Mouse (Mus musculus): ENCODE results near the gene Dohh. TPM values are rescaled to one million over a fixed set of nuclear protein-coding genes. Genes with fewer than 3 reads are reported as not detected.
A peak's percentile ranks its signal among the peaks of the same experiment; 100 is the strongest.

Gene Dohh
- polyA plus RNA-seq, 1 experiment from 2014 or later: 48.3 TPM

DNA sequence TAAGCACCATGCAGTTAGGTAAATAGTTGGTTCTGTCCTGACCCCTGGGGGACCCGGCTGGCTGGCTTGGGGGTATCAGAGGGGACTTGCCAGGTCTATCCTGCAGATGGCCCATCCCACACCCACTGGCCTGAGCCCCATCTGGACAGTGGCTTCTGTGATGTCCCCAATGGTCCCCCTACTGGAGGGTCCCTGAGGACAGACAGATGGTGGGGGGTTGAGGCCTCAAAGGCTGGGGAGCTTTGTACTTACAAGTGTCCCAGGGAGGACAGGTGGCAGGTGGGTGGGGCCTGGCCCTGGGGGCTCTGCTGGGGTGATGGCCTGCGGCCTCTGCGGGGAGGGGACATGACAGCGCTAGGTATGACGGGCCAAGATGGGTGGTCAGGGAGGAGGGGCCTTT, 15.1 kb downstream of the Dohh start:
- H3K27ac ChIP-seq (ENCODE audit: low read length): no peak overlapping the region
- no peak overlapping the region for H3K4me2 ChIP-seq (ENCODE audit: low read depth, low read length)
- H3K36me3 ChIP-seq (ENCODE audit: control insufficient read depth, insufficient read depth): no peaks in the 10 kb centered on the region
- no peak overlapping the region for H3K9ac ChIP-seq (ENCODE audit: low read depth, low read length)
- H3K4me1 ChIP-seq (ENCODE audit: control insufficient read depth, low read depth, low read length): peaks cover 18% of the 10 kb centered on the region
- peaks cover 3% of the 10 kb centered on the region; the same call in 1 of the 2 replicates for H3K27me3 ChIP-seq (ENCODE audit: control insufficient read depth, insufficient read depth, low read depth, low read length)
- no peak for ATAC-seq (ENCODE audit: low read depth)
- no peaks in the 10 kb centered on the region for H3K9me3 ChIP-seq (replicated peaks; ENCODE audit: control insufficient read depth, low read length)
- no peak overlapping the region for H3K4me3 ChIP-seq (ENCODE audit: low read depth, low read length)
- WGBS (ENCODE audit: insufficient replicate concordance): 83% methylated on average over 5 of the region's 5 CpGs

DNA sequence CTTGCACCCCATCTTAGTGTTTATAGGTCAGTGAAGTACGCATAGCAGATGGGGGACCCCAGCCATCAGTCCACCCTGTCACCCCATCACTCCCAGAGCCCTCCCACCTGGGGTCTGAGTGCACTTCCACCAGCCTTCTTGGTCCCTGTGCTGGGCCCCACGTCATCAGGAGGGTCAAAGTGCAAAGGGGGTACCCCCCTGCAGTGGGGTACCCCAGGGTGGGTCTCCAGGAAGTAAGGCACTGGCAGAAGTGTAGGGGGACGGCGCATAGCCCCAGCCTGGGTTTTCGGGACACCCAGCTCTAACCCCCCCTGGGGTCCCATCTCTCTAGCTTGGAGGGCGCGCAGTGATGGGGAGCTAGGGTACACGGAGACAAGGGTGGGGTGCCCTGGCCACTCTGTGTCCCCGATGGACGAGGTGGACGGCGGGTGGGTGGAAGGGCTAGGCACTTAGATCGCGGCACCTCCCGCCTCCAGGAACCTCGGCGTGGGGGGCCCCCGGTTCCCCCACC, 15.6 kb downstream of the Dohh start:
- ATAC-seq (ENCODE audit: low read depth): no peak
- no peaks in the 10 kb centered on the region for H3K36me3 ChIP-seq (ENCODE audit: control insufficient read depth, insufficient read depth)
- H3K4me2 ChIP-seq (ENCODE audit: low read depth, low read length): no peak overlapping the region
- H3K9me3 ChIP-seq (replicated peaks; ENCODE audit: control insufficient read depth, low read length): no peaks in the 10 kb centered on the region
- 86% methylated on average over 18 of the region's 18 CpGs for WGBS (ENCODE audit: insufficient replicate concordance)
- H3K9ac ChIP-seq (ENCODE audit: low read depth, low read length): no peak overlapping the region
- no peak overlapping the region for H3K4me3 ChIP-seq (ENCODE audit: low read depth, low read length)
- H3K27me3 ChIP-seq (ENCODE audit: control insufficient read depth, insufficient read depth, low read depth, low read length): peaks cover 8% of the 10 kb centered on the region
- H3K4me1 ChIP-seq (ENCODE audit: control insufficient read depth, low read depth, low read length): peaks cover 18% of the 10 kb centered on the region
- no peak overlapping the region for H3K27ac ChIP-seq (ENCODE audit: low read length)

GRCm38 (mm10) chr10:81400371-81401204, 16.4 kb downstream of the Dohh start:
- Histone ChIP-seq H3K36me3 (ENCODE audit: control insufficient read depth, insufficient read depth) (no peaks in the 10 kb centered on the region), H3K4me1 (ENCODE audit: control insufficient read depth, low read depth, low read length) (peaks cover 18% of the 10 kb centered on the region), H3K4me3 (ENCODE audit: low read depth, low read length) (no peak overlapping the region), H3K27ac (ENCODE audit: low read length) (no peak overlapping the region), H3K27me3 (ENCODE audit: control insufficient read depth, insufficient read depth, low read depth, low read length) (peaks cover 8% of the 10 kb centered on the region), H3K4me2 (ENCODE audit: low read depth, low read length) (no peak overlapping the region), H3K9me3 (replicated peaks; ENCODE audit: control insufficient read depth, low read length) (no peaks in the 10 kb centered on the region), H3K9ac (ENCODE audit: low read depth, low read length) (no peak overlapping the region)
- ATAC-seq (ENCODE audit: low read depth): no peak
- 66% methylated on average over 22 of the region's 22 CpGs for WGBS (ENCODE audit: insufficient replicate concordance)

DNA sequence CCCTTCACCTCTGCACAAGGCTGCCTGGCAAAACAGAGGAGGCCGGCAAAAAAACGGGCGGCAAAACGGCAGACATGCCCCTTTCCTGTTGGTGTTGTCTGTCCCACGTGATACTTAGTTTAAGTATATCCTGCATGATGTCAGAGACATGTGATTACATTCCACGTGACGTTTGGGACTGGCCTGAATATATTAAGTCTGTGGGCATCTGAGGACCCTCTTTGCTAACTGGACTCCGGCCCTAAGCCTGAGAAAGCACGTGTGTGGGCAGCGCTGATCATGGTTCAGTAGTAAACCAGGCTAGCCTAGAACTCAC, 16.9 kb downstream of the Dohh start:
- peaks cover 18% of the 10 kb centered on the region for H3K4me1 ChIP-seq (ENCODE audit: control insufficient read depth, low read depth, low read length)
- H3K27ac ChIP-seq (ENCODE audit: low read length): peak overlapping the region; percentile 61
- no peak overlapping the region; the same call in 1 of the 2 replicates for H3K9ac ChIP-seq (ENCODE audit: low read depth, low read length)
- H3K36me3 ChIP-seq (ENCODE audit: control insufficient read depth, insufficient read depth): no peaks in the 10 kb centered on the region
- ATAC-seq (ENCODE audit: low read depth): no peak
- WGBS (ENCODE audit: insufficient replicate concordance): 48% methylated on average over 10 of the region's 10 CpGs
- H3K27me3 ChIP-seq (ENCODE audit: control insufficient read depth, insufficient read depth, low read depth, low read length): peaks cover 11% of the 10 kb centered on the region
- no peaks in the 10 kb centered on the region for H3K9me3 ChIP-seq (replicated peaks; ENCODE audit: control insufficient read depth, low read length)
- no peak overlapping the region for H3K4me3 ChIP-seq (ENCODE audit: low read depth, low read length)
- peak overlapping the region; percentile 24; the same call in 1 of the 2 replicates for H3K4me2 ChIP-seq (ENCODE audit: low read depth, low read length)

GRCm38 (mm10) chr10:81401521-81402226, 17.4 kb downstream of the Dohh start:
- H3K27ac ChIP-seq (ENCODE audit: low read length): peak overlapping the region; percentile 61
- H3K9me3 ChIP-seq (replicated peaks; ENCODE audit: control insufficient read depth, low read length): no peaks in the 10 kb centered on the region
- H3K27me3 ChIP-seq (ENCODE audit: control insufficient read depth, insufficient read depth, low read depth, low read length): peaks cover 16% of the 10 kb centered on the region
- H3K36me3 ChIP-seq (ENCODE audit: control insufficient read depth, insufficient read depth): no peaks in the 10 kb centered on the region
- H3K9ac ChIP-seq (ENCODE audit: low read depth, low read length): peak overlapping the region; percentile 7; the same call in 1 of the 2 replicates
- H3K4me2 ChIP-seq (ENCODE audit: low read depth, low read length): peak overlapping the region; percentile 24; the same call in 1 of the 2 replicates
- ATAC-seq (ENCODE audit: low read depth): peak; percentile 81
- H3K4me1 ChIP-seq (ENCODE audit: control insufficient read depth, low read depth, low read length): peaks cover 18% of the 10 kb centered on the region
- 14% methylated on average over 18 of the region's 18 CpGs for WGBS (ENCODE audit: insufficient replicate concordance)
- no peak overlapping the region for H3K4me3 ChIP-seq (ENCODE audit: low read depth, low read length)

- Histone ChIP-seq H3K27ac (ENCODE audit: low read length) (peak overlapping the region; percentile 61), H3K4me1 (ENCODE audit: control insufficient read depth, low read depth, low read length) (peaks cover 18% of the 10 kb centered on the region), H3K4me3 (ENCODE audit: low read depth, low read length) (no peak overlapping the region), H3K4me2 (ENCODE audit: low read depth, low read length) (no peak overlapping the region), H3K9ac (ENCODE audit: low read depth, low read length) (no peak overlapping the region; the same call in 1 of the 2 replicates), H3K9me3 (replicated peaks; ENCODE audit: control insufficient read depth, low read length) (no peaks in the 10 kb centered on the region), H3K27me3 (ENCODE audit: control insufficient read depth, insufficient read depth, low read depth, low read length) (peaks cover 23% of the 10 kb centered on the region), H3K36me3 (ENCODE audit: control insufficient read depth, insufficient read depth) (no peaks in the 10 kb centered on the region)
- ATAC-seq (ENCODE audit: low read depth): peak; percentile 9; the same call in 1 of the 2 replicates
- WGBS (ENCODE audit: insufficient replicate concordance): 44% methylated on average over 7 of the region's 7 CpGs
Observed at GRCm38 (mm10) chr10:81402227-81402765, 18.1 kb downstream of the Dohh start.

DNA sequence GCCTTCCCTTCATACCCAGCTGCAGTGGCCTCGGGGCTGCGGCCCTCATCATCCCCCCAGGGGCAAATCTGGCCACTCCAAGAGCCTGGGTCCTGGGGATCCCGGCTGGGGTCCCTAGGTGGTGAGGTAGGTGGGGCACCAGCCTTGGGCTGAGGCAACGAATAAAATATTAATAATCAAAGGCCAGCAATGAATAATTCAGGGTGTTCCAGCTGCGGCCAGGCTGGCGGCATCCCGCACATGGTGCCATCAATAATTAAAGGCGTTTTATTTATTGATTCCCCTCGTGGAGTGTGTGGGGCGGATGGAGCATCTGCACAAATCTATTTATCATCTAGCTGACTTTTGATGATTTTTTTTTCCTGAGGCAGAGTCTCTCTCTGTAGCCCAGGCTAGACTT, 19.3 kb downstream of the Dohh start:
- Histone ChIP-seq H3K27ac (ENCODE audit: low read length) (no peak overlapping the region), H3K4me2 (ENCODE audit: low read depth, low read length) (no peak overlapping the region), H3K4me3 (ENCODE audit: low read depth, low read length) (no peak overlapping the region), H3K4me1 (ENCODE audit: control insufficient read depth, low read depth, low read length) (peaks cover 28% of the 10 kb centered on the region), H3K36me3 (ENCODE audit: control insufficient read depth, insufficient read depth) (no peaks in the 10 kb centered on the region), H3K9me3 (replicated peaks; ENCODE audit: control insufficient read depth, low read length) (no peaks in the 10 kb centered on the region), H3K27me3 (ENCODE audit: control insufficient read depth, insufficient read depth, low read depth, low read length) (peaks cover 35% of the 10 kb centered on the region), H3K9ac (ENCODE audit: low read depth, low read length) (no peak overlapping the region)
- WGBS (ENCODE audit: insufficient replicate concordance): 74% methylated on average over 10 of the region's 10 CpGs
- no peak for ATAC-seq (ENCODE audit: low read depth)

DNA sequence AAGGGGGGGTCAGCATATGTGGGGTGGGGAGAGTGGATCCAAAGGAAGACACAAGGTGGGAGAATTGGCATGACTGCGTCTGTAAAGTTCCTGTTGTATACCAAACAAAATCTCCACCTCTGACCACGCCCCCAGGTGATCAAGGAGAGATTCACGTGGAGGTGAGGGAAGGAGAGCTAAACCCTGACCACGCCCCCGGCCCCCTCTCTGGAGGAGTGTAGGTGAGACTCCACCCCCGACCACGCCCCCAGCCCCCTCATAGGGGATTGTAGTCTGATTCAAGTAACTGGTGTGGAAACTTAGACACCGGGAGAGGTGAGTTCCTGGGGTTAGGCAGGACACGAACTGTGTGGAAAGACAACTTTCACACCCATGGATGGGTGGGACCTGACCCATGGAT, 19.9 kb downstream of the Dohh start:
- H3K27me3 ChIP-seq (ENCODE audit: control insufficient read depth, insufficient read depth, low read depth, low read length): peaks cover 39% of the 10 kb centered on the region
- H3K9ac ChIP-seq (ENCODE audit: low read depth, low read length): no peak overlapping the region
- H3K4me1 ChIP-seq (ENCODE audit: control insufficient read depth, low read depth, low read length): peaks cover 33% of the 10 kb centered on the region
- no peak overlapping the region for H3K4me2 ChIP-seq (ENCODE audit: low read depth, low read length)
- H3K27ac ChIP-seq (ENCODE audit: low read length): no peak overlapping the region
- 33% methylated on average over 9 of the region's 9 CpGs for WGBS (ENCODE audit: insufficient replicate concordance)
- H3K36me3 ChIP-seq (ENCODE audit: control insufficient read depth, insufficient read depth): no peaks in the 10 kb centered on the region
- H3K4me3 ChIP-seq (ENCODE audit: low read depth, low read length): no peak overlapping the region
- no peak for ATAC-seq (ENCODE audit: low read depth)
- no peaks in the 10 kb centered on the region for H3K9me3 ChIP-seq (replicated peaks; ENCODE audit: control insufficient read depth, low read length)

Data from liver, embryonic 16.5 days (tissue).